Mouse (Mus musculus) ovary, postnatal 14 days (tissue): ENCODE measurements at regions not wholly inside any gene's neighbourhood (a gene's known extent, or its start where the extent isn't known, plus 50 kb on each side); places are given as distances from the start of the nearest gene placed in this dataset.

Experiments
- DNase-seq: peaks from one replicate; pipeline ENCODE4 v3.0.0; 2022; ENCODE audit warnings: low spot score

GRCm38 (mm10) chr8:84336376-84336775 lies 51.9 kb upstream of the Cacna1a start:
- DNase-seq, result no peak

GRCm38 (mm10) chr8:84334333-84334732 lies 53.9 kb upstream of the Cacna1a start:
- DNase-seq, result peak; percentile 18

GRCm38 (mm10) chr8:84331562-84331961 lies 56.7 kb upstream of the Cacna1a start:
- DNase-seq, result no peak

GRCm38 (mm10) chr8:84329535-84329934 lies 58.7 kb upstream of the Cacna1a start:
- DNase-seq, result no peak

- DNase-seq, result no peak
Measured at GRCm38 (mm10) chr8:84322761-84323160, 52.6 kb upstream of the Ccdc130 start.

GRCm38 (mm10) chr8:84321841-84322240 lies 51.7 kb upstream of the Ccdc130 start:
- no peak for DNase-seq
